Mouse (Mus musculus) brain, adult 2 months (tissue): Measurements from ENCODE around the gene Arid1a.

Experiments
- DNase-seq: peaks from one replicate; pipeline ENCODE4 v3.0.0; 2011; ENCODE audit warnings: low read depth, low spot score

Gene Arid1a

GRCm38 (mm10) chr4:133730122-133730521 lies 26.4 kb downstream of the Arid1a start:
- no peak for DNase-seq

GRCm38 (mm10) chr4:133729541-133730093 lies 27.0 kb downstream of the Arid1a start:
- peak; percentile 96 for DNase-seq

- peak; percentile 44 for DNase-seq
Observed at GRCm38 (mm10) chr4:133729007-133729406, 27.6 kb downstream of the Arid1a start.

- DNase-seq: peak; percentile 25
Observed at GRCm38 (mm10) chr4:133728256-133728655, 28.3 kb downstream of the Arid1a start.

- no peak for DNase-seq
Observed at GRCm38 (mm10) chr4:133725706-133726105, 30.9 kb downstream of the Arid1a start.

- DNase-seq: no peak
Observed at GRCm38 (mm10) chr4:133719791-133720190, 36.8 kb downstream of the Arid1a start.

GRCm38 (mm10) chr4:133712755-133713154 lies 43.8 kb downstream of the Arid1a start:
- peak; percentile 27 for DNase-seq

GRCm38 (mm10) chr4:133711307-133712076 lies 45.1 kb downstream of the Arid1a start:
- DNase-seq: peak; percentile 81

GRCm38 (mm10) chr4:133709395-133709794 lies 47.2 kb downstream of the Arid1a start:
- no peak for DNase-seq

GRCm38 (mm10) chr4:133707464-133707863 lies 49.1 kb downstream of the Arid1a start:
- DNase-seq: no peak

- peak; percentile 90 for DNase-seq
Observed at GRCm38 (mm10) chr4:133706956-133707355, 49.6 kb downstream of the Arid1a start.

GRCm38 (mm10) chr4:133705062-133705461 lies 51.5 kb downstream of the Arid1a start:
- DNase-seq: no peak

GRCm38 (mm10) chr4:133700905-133701368 lies 55.6 kb downstream of the Arid1a start:
- peak; percentile 79 for DNase-seq

- no peak for DNase-seq
Observed at GRCm38 (mm10) chr4:133695363-133695762, 61.2 kb downstream of the Arid1a start.

GRCm38 (mm10) chr4:133690252-133690651 lies 66.3 kb downstream of the Arid1a start:
- DNase-seq: peak; percentile 32

GRCm38 (mm10) chr4:133688417-133689067 lies 68.0 kb downstream of the Arid1a start:
- DNase-seq: peak; percentile 73

GRCm38 (mm10) chr4:133687126-133687525 lies 69.4 kb downstream of the Arid1a start:
- no peak for DNase-seq

GRCm38 (mm10) chr4:133686512-133686911 lies 70.1 kb downstream of the Arid1a start:
- DNase-seq: no peak

- no peak for DNase-seq
Observed at GRCm38 (mm10) chr4:133680206-133680786, 76.3 kb downstream of the Arid1a start.

- DNase-seq: no peak
Observed at GRCm38 (mm10) chr4:133679629-133680028, 76.9 kb downstream of the Arid1a start.

- no peak for DNase-seq
Observed at GRCm38 (mm10) chr4:133677266-133677665, 79.3 kb downstream of the Arid1a start.

GRCm38 (mm10) chr4:133676189-133676588 lies 80.4 kb downstream of the Arid1a start:
- no peak for DNase-seq
